Mouse (Mus musculus) midbrain, embryonic 11.5 days (tissue): ENCODE results near the gene Arl15. TPM values are rescaled to one million over a fixed set of nuclear protein-coding genes. Genes with fewer than 3 reads are reported as not detected.

Source experiments
- ATAC-seq: fragments of 200-750 bp; cut with Nextera tagmentation; 2 replicates; pipeline ENCODE4 v1.8.0; 2017; ENCODE audit warnings: moderate TSS enrichment, moderate library complexity; ENCODE audit not compliant: low FRiP score
- DNase-seq: peaks from one replicate; pipeline ENCODE4 v3.0.0; 2015; ENCODE audit warnings: low spot score; ENCODE audit errors: missing footprints
- H3K27ac ChIP-seq: fragments of 300-500 bp; sonication (generic); 2 replicates; pipeline ENCODE4 v1.5.1; 2014; ENCODE audit warnings: low read depth, low read length
- H3K27me3 ChIP-seq: fragments of 300-500 bp; sonication (generic); 2 replicates; pipeline ENCODE4 v1.6.1; 2014; ENCODE audit warnings: mild to moderate bottlenecking, low read length, moderate library complexity, mixed read lengths; ENCODE audit not compliant: control insufficient read depth, insufficient read depth
- H3K36me3 ChIP-seq: fragments of 300-500 bp; sonication (generic); 2 replicates; pipeline ENCODE4 v1.6.1; 2014; ENCODE audit warnings: mild to moderate bottlenecking, low read length, moderate library complexity, mixed read lengths; ENCODE audit not compliant: control insufficient read depth, insufficient read depth
- H3K4me1 ChIP-seq: fragments of 300-500 bp; sonication (generic); 2 replicates; pipeline ENCODE4 v1.6.1; 2014; ENCODE audit warnings: low read length; ENCODE audit not compliant: control insufficient read depth, insufficient read depth
- H3K4me2 ChIP-seq: fragments of 300-500 bp; sonication (generic); 2 replicates; pipeline ENCODE4 v1.6.1; 2014; ENCODE audit warnings: mild to moderate bottlenecking, moderate library complexity
- H3K4me3 ChIP-seq: fragments of 300-500 bp; sonication (generic); 2 replicates; pipeline ENCODE4 v1.5.1; 2014; ENCODE audit warnings: low read depth, low read length
- H3K9ac ChIP-seq: fragments of 300-500 bp; sonication (generic); 2 replicates; pipeline ENCODE4 v1.6.1; 2014; ENCODE audit warnings: low read length
- H3K9me3 ChIP-seq: fragments of 300-500 bp; sonication (generic); 2 replicates; pipeline ENCODE4 v1.6.1; 2016; ENCODE audit warnings: low read length; ENCODE audit not compliant: control insufficient read depth
- WGBS: fragments of 180-500 bp; shearing (Covaris S2); extraction: QIAGEN DNeasy Blood & Tissue Kit; methylation state at CpG from one replicate; pipeline ENCODE4 v1.1.7; 2014; 5-methylcytosine and 5-hydroxymethylcytosine counted together
- polyA plus RNA-seq: library from polyadenylated mRNA; unstranded; fragments of >200 nt; fragmentation: Nextera tagmentation; extraction: Ambion mirVana; gene quantifications from 2 replicates; pipeline ENCODE4 v1.2.1, GENCODE M21; 2014

Gene Arl15
- polyA plus RNA-seq, 1 experiment from 2014 or later = 13.6 TPM

GRCm38 (mm10) chr13:113983633-113984032, 189.3 kb downstream of the Arl15 start:
- DNase-seq = no peak
- H3K27me3 ChIP-seq = no peaks in the 10 kb centered on the region
- peaks cover 21% of the 10 kb centered on the region for H3K4me1 ChIP-seq
- no peak overlapping the region for H3K9ac ChIP-seq
- H3K4me3 ChIP-seq = no peak overlapping the region
- ATAC-seq = no peak
- no peak overlapping the region for H3K4me2 ChIP-seq
- 74% methylated on average over 6 of the region's 6 CpGs for WGBS
- no peaks in the 10 kb centered on the region for H3K36me3 ChIP-seq
- no peak overlapping the region for H3K27ac ChIP-seq
- H3K9me3 ChIP-seq = no peaks in the 10 kb centered on the region

- H3K4me2 ChIP-seq = no peak overlapping the region
- peaks cover 21% of the 10 kb centered on the region for H3K4me1 ChIP-seq
- no peaks in the 10 kb centered on the region for H3K9me3 ChIP-seq
- DNase-seq (no peak), ATAC-seq (no peak)
- H3K36me3 ChIP-seq = no peaks in the 10 kb centered on the region
- WGBS = 97% methylated on average over 4 of the region's 4 CpGs
- no peaks in the 10 kb centered on the region for H3K27me3 ChIP-seq
- H3K9ac ChIP-seq = no peak overlapping the region
- no peak overlapping the region for H3K27ac ChIP-seq
- H3K4me3 ChIP-seq = no peak overlapping the region
Measured at GRCm38 (mm10) chr13:113984491-113984890, 190.2 kb downstream of the Arl15 start.

GRCm38 (mm10) chr13:113986864-113987562, 192.7 kb downstream of the Arl15 start:
- Histone ChIP-seq H3K27me3 (no peaks in the 10 kb centered on the region), H3K4me3 (no peak overlapping the region), H3K27ac (no peak overlapping the region), H3K9ac (no peak overlapping the region), H3K36me3 (no peaks in the 10 kb centered on the region), H3K4me1 (peaks cover under 1% of the 10 kb centered on the region; the same call in 1 of the 2 replicates), H3K4me2 (no peak overlapping the region), H3K9me3 (no peaks in the 10 kb centered on the region)
- 89% methylated on average over 13 of the region's 13 CpGs for WGBS
- no peak for DNase-seq
- ATAC-seq = no peak

- no peaks in the 10 kb centered on the region for H3K4me1 ChIP-seq
- DNase-seq (no peak), ATAC-seq (no peak)
- no peaks in the 10 kb centered on the region for H3K27me3 ChIP-seq
- no peaks in the 10 kb centered on the region for H3K9me3 ChIP-seq
- H3K4me3 ChIP-seq = no peak overlapping the region
- 89% methylated on average over 3 of the region's 3 CpGs for WGBS
- H3K9ac ChIP-seq = no peak overlapping the region
- H3K36me3 ChIP-seq = no peaks in the 10 kb centered on the region
- no peak overlapping the region for H3K4me2 ChIP-seq
- no peak overlapping the region for H3K27ac ChIP-seq
Measured at GRCm38 (mm10) chr13:113990247-113990646, 195.9 kb downstream of the Arl15 start.

GRCm38 (mm10) chr13:113990701-113991100, 196.4 kb downstream of the Arl15 start:
- H3K4me2 ChIP-seq = no peak overlapping the region
- ATAC-seq (no peak), DNase-seq (no peak)
- WGBS = 81% methylated on average over 10 of the region's 10 CpGs
- no peak overlapping the region for H3K9ac ChIP-seq
- H3K4me3 ChIP-seq = no peak overlapping the region
- H3K27me3 ChIP-seq = no peaks in the 10 kb centered on the region
- no peak overlapping the region for H3K27ac ChIP-seq
- H3K36me3 ChIP-seq = no peaks in the 10 kb centered on the region
- no peaks in the 10 kb centered on the region for H3K9me3 ChIP-seq
- 0 out of 2 replicates have a peak, but pooled peaks cover 2% of the 10 kb centered on the region for H3K4me1 ChIP-seq

GRCm38 (mm10) chr13:113993066-113993465, 198.8 kb downstream of the Arl15 start:
- H3K4me1 ChIP-seq = 0 out of 2 replicates have a peak, but pooled peaks cover 2% of the 10 kb centered on the region
- 95% methylated on average over 2 of the region's 2 CpGs for WGBS
- H3K36me3 ChIP-seq = no peaks in the 10 kb centered on the region
- no peak overlapping the region for H3K4me2 ChIP-seq
- ATAC-seq (no peak), DNase-seq (no peak)
- no peak overlapping the region for H3K4me3 ChIP-seq
- no peak overlapping the region for H3K9ac ChIP-seq
- no peaks in the 10 kb centered on the region for H3K27me3 ChIP-seq
- H3K27ac ChIP-seq = no peak overlapping the region
- no peaks in the 10 kb centered on the region for H3K9me3 ChIP-seq

- H3K4me2 ChIP-seq = no peak overlapping the region
- ATAC-seq (no peak), DNase-seq (no peak)
- no peak overlapping the region for H3K4me3 ChIP-seq
- H3K27ac ChIP-seq = no peak overlapping the region
- WGBS = 81% methylated on average over 6 of the region's 6 CpGs
- H3K36me3 ChIP-seq = no peaks in the 10 kb centered on the region
- H3K9ac ChIP-seq = no peak overlapping the region
- H3K27me3 ChIP-seq = no peaks in the 10 kb centered on the region
- H3K4me1 ChIP-seq = 0 out of 2 replicates have a peak, but pooled peaks cover 2% of the 10 kb centered on the region
- no peaks in the 10 kb centered on the region for H3K9me3 ChIP-seq
Measured at GRCm38 (mm10) chr13:113994586-113994985, 200.3 kb downstream of the Arl15 start.

GRCm38 (mm10) chr13:113995490-113996236, 201.4 kb downstream of the Arl15 start:
- no peak for ATAC-seq
- Histone ChIP-seq H3K27me3 (no peaks in the 10 kb centered on the region), H3K36me3 (no peaks in the 10 kb centered on the region), H3K9ac (no peak overlapping the region), H3K27ac (no peak overlapping the region), H3K4me3 (no peak overlapping the region), H3K9me3 (no peaks in the 10 kb centered on the region), H3K4me2 (no peak overlapping the region), H3K4me1 (0 out of 2 replicates have a peak, but pooled peaks cover 2% of the 10 kb centered on the region)
- WGBS = 74% methylated on average over 9 of the region's 9 CpGs
- DNase-seq = no peak

GRCm38 (mm10) chr13:113998811-113999210, 204.5 kb downstream of the Arl15 start:
- H3K27me3 ChIP-seq = no peaks in the 10 kb centered on the region
- H3K9ac ChIP-seq = no peak overlapping the region
- no peak overlapping the region for H3K4me3 ChIP-seq
- H3K9me3 ChIP-seq = no peaks in the 10 kb centered on the region
- H3K27ac ChIP-seq = no peak overlapping the region
- DNase-seq (no peak), ATAC-seq (no peak)
- 0 out of 2 replicates have a peak, but pooled peaks cover 2% of the 10 kb centered on the region for H3K4me1 ChIP-seq
- 95% methylated on average over 12 of the region's 12 CpGs for WGBS
- no peaks in the 10 kb centered on the region for H3K36me3 ChIP-seq
- H3K4me2 ChIP-seq = no peak overlapping the region
